Mouse (Mus musculus) T-cell, adult 66 days (primary cell): ENCODE measurements around the gene Pick1. TPM values are rescaled to one million over a fixed set of nuclear protein-coding genes. Genes with fewer than 3 reads are reported as not detected.

Source experiments
- total RNA-seq, 2 experiments: library from RNA; stranded (reverse); gene quantifications; 3 replicates in 1 of 2; 4 replicates in 1 of 2; pipeline ENCODE4 v1.2.4; 2023

The Pick1 gene
- total RNA-seq, result 10 to 100 TPM; 22.3 to 25.8 TPM

GRCm38 (mm10) chr15:79229058-79229821 lies at the start of gene Pick1, which contains the start of gene Gm49486:
Gene Pick1 (plus strand): TSS chr15:79229173.
Gene Gm49486 (plus strand): TSS chr15:79229391.

GRCm38 (mm10) chr15:79254661-79255060 lies 25.7 kb downstream of the Pick1 start, which contains the start of gene Slc16a8:
Gene Slc16a8 (minus strand): TSS chr15:79254761.

GRCm38 (mm10) chr15:79285399-79285798 lies 56.4 kb downstream of the Pick1 start, which contains the start of gene Baiap2l2:
Gene Baiap2l2 (minus strand): TSS chr15:79285537.

Other genes with a start within 250 kb of the Pick1 start
- gene H1f0, start 200.7 kb upstream of the Pick1 start, total RNA-seq, result 1 to 10 TPM; 6.8 to 7.0 TPM
- not detected for gene Galr3, start 187.3 kb upstream of the Pick1 start, total RNA-seq
- 10 to 100 TPM; 36.0 to 37.8 TPM for gene Ankrd54, start 166.3 kb upstream of the Pick1 start, total RNA-seq
- 100 to 1,000 TPM; 120 to 124 TPM for gene Eif3l, start 154.0 kb upstream of the Pick1 start, total RNA-seq
- 10 to 100 TPM; 53.3 to 55.5 TPM for gene Micall1, start 120.3 kb upstream of the Pick1 start, total RNA-seq
- gene Polr2f, start 88.2 kb upstream of the Pick1 start, total RNA-seq, result 10 to 100 TPM; 60.7 to 71.0 TPM
- not detected for gene 1700088E04Rik, start 87.9 kb upstream of the Pick1 start, total RNA-seq
- not detected for gene Sox10, start 63.9 kb upstream of the Pick1 start, total RNA-seq
- 1 to 10 TPM in 1 of 2 experiments, under 1 TPM in 1; 0.50 to 1.4 TPM for gene Gm49486, start 218 bp downstream of the Pick1 start, total RNA-seq
- not detected for gene Slc16a8, start 25.6 kb downstream of the Pick1 start, total RNA-seq
- 1 to 10 TPM; 1.9 to 2.4 TPM for gene Baiap2l2, start 56.4 kb downstream of the Pick1 start, total RNA-seq
- gene Pla2g6, start 99.2 kb downstream of the Pick1 start, total RNA-seq, result 10 to 100 TPM; 12.7 to 16.7 TPM
- gene Maff, start 117.4 kb downstream of the Pick1 start, total RNA-seq, result 100 to 1,000 TPM in 1 of 2 experiments, 10 to 100 TPM in 1; 65.3 to 114 TPM
- 10 to 100 TPM; 39.1 to 43.3 TPM for gene Tmem184b, start 174.4 kb downstream of the Pick1 start, total RNA-seq
- gene Csnk1e, start 226.4 kb downstream of the Pick1 start, total RNA-seq, result 10 to 100 TPM; 39.9 to 43.8 TPM